Mouse (Mus musculus) megakaryocyte, embryonic 14.5 days (primary cell): ENCODE data around the gene Olfr832. TPM values are rescaled to one million over a fixed set of nuclear protein-coding genes. Genes with fewer than 3 reads are reported as not detected.
"Not testable (repeated sequence)": the region's sequence is repeated elsewhere in the genome, so short reads cannot be mapped to it uniquely, and the experiment has no call there.

Experiments
- H3K27me3 ChIP-seq: replicated peaks from 2 replicates; pipeline ENCODE3; 2012; ENCODE audit warnings: inconsistent platforms
- H3K36me3 ChIP-seq: replicated peaks from 2 replicates; pipeline ENCODE3; 2012; ENCODE audit warnings: low read length, inconsistent platforms, mixed read lengths
- H3K4me1 ChIP-seq: 2 replicates; pipeline ENCODE4 v1.6.1; 2012; ENCODE audit warnings: inconsistent platforms
- H3K4me3 ChIP-seq: replicated peaks from 2 replicates; pipeline ENCODE3; 2012; ENCODE audit warnings: moderate library complexity, mild to moderate bottlenecking, inconsistent platforms
- H3K9me3 ChIP-seq: 2 replicates; pipeline ENCODE4 v1.6.1; 2012; ENCODE audit warnings: inconsistent platforms
- FLI1 ChIP-seq: IDR thresholded peaks from 2 replicates; pipeline ENCODE4 v1.6.1; 2012; ENCODE audit warnings: low read length, inconsistent platforms, mixed read lengths
- GATA1 ChIP-seq: IDR thresholded peaks from 3 replicates; pipeline ENCODE4 v1.6.1; 2012; ENCODE audit warnings: mixed read lengths, low read length, inconsistent platforms, borderline replicate concordance
- polyA plus RNA-seq: library from polyadenylated mRNA; stranded (reverse); fragments of >175 nt; gene quantifications from 2 replicates; pipeline ENCODE4 v1.2.3, GENCODE M21; 2012; ENCODE audit warnings: low replicate concordance; ENCODE audit not compliant: insufficient read depth

The Olfr832 gene
- not detected in 2 replicates for polyA plus RNA-seq

DNA sequence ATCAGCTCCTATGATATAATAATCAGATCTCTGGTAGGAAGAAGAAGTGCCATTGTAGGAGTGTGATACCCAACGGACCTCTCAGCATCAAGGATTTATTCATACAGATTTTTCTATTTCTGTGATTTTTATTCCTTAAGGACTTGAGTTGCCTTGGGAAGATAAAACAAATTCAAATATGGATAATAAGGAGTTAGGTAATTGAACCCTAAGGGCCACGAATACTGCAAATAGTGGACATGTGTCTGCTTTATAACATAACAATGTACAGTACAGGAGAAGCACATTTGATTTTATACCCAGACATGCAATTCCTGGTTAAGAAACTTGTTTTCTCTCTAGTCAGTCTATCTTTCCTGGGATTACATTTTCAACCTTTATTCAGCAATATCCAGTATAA, at the start of gene Olfr832:
Gene Olfr832 (plus strand): TSS at position 301 of the 400 bp plus-strand sequence.
- not testable (repeated sequence) for H3K9me3 ChIP-seq, H3K4me1 ChIP-seq, H3K4me3 ChIP-seq, H3K36me3 ChIP-seq, H3K27me3 ChIP-seq

DNA sequence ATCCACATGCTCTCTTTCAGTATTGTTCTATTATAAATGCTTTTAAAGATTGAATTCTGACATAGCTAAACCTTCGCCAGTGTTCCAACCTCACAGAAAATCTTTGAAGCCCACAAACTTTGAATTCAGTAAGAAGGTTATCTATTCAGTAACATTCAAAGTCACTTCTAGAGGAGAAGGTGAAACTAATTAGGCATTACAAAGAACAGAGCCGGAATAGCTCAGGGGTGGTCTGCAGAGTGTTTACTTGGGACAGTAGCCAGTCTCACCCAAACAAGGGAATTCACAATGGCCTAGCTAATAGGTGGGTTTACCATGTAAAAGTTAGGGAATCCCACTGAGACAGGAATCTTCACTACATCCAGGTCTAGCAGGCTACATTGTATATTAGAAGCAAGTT, 29.2 kb upstream of the Olfr832 start:
- H3K4me1 ChIP-seq, H3K36me3 ChIP-seq, H3K27me3 ChIP-seq, H3K4me3 ChIP-seq, H3K9me3 ChIP-seq: not testable (repeated sequence)

DNA sequence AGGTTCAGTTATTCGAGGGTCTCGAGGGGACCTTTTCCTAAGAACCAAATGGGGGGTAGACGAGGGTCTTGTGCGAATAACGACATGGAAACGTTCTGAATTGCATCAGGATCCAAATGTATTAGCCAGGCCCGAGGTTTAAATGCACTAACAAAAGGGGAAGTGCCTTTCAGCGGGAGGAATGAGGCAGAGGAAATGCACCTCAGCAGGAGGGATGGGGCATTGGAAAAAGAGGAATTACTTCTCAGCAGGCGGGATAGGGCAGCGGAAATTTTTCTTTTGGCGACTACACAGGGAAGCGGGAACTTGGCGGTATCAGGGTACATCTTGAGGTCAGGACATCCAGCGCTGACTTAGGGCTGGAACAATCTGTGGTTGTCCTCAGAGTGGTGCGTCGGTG, 9.0 kb upstream of the Olfr832 start:
- not testable (repeated sequence) for H3K4me1 ChIP-seq, H3K4me3 ChIP-seq, H3K36me3 ChIP-seq, H3K27me3 ChIP-seq
- peaks cover 25% of the 10 kb centered on the region for H3K9me3 ChIP-seq

DNA sequence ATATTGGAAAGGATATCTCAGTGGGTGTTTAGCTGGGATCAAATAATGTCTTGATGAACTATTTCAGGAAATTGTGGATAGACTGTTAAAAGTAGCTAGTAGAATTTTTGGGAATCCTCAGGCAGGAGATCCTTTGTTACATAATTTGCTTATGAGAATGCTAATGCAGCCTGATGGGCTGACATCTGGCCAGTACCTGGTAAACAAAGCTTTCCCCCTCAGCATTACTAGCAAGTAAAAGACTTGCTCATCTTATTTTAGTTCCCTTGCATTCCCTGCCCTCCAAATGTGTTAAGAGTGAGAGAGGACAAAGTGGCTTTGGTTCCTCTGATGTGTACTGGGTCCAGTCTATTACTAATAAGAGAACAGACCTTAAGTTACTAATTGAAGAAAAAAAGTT, 25.1 kb downstream of the Olfr832 start:
- TF ChIP-seq FLI1: no peak
- no peak for TF ChIP-seq GATA1
- Histone ChIP-seq H3K27me3 (no peaks in the 10 kb centered on the region), H3K9me3 (peaks cover 13% of the 10 kb centered on the region), H3K36me3 (no peaks in the 10 kb centered on the region), H3K4me3 (no peak overlapping the region), H3K4me1 (no peaks in the 10 kb centered on the region)

DNA sequence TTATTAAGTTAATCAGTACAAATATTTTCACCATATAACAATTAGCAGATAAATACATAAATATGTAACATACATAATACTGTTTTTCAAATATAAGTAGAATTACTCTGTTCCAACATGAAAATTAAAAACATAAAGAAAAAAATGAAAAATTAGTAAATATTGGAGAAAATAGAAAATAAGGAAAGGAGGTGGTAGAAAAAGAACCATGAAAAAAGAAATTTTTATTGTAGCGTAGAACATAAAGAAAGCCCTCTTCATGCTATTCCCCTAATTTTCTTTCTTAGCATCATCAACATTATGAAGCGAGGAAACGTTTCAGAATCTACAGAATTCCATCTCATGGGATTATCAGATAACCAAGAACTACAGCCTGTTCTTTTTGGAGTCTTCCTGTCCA, 50.8 kb downstream of the Olfr832 start, which contains the start of gene Olfr834:
Gene Olfr834 (plus strand): TSS at position 301 of the 400 bp plus-strand sequence.
- no peak for TF ChIP-seq FLI1
- no peak for TF ChIP-seq GATA1
- Histone ChIP-seq H3K9me3 (no peaks in the 10 kb centered on the region), H3K36me3 (no peaks in the 10 kb centered on the region), H3K4me1 (no peaks in the 10 kb centered on the region), H3K27me3 (no peaks in the 10 kb centered on the region), H3K4me3 (no peak within 1 kb of the TSS)

Other genes starting within 250 kb of the Olfr832 start
- gene Olfr24, start 173.1 kb upstream of the Olfr832 start, polyA plus RNA-seq: not detected in 2 replicates
- gene Olfr828, start 117.6 kb upstream of the Olfr832 start, polyA plus RNA-seq: not detected in 2 replicates
- gene Olfr829, start 82.2 kb upstream of the Olfr832 start, polyA plus RNA-seq: not detected in 2 replicates
- gene Olfr830, start 62.4 kb upstream of the Olfr832 start, polyA plus RNA-seq: not detected in 2 replicates
- not detected in 2 replicates for gene Olfr834, start 50.9 kb downstream of the Olfr832 start, polyA plus RNA-seq
- not detected in 2 replicates for gene Olfr835, start 95.6 kb downstream of the Olfr832 start, polyA plus RNA-seq
- not detected in 2 replicates for gene Olfr836, start 183.3 kb downstream of the Olfr832 start, polyA plus RNA-seq
- gene Olfr837, start 199.2 kb downstream of the Olfr832 start, polyA plus RNA-seq: not detected in 2 replicates
- not detected in 2 replicates for gene Olfr839-ps1, start 240.2 kb downstream of the Olfr832 start, polyA plus RNA-seq